ENCODE assay signal across 16 mouse cellular contexts in the genomic region with DNA sequence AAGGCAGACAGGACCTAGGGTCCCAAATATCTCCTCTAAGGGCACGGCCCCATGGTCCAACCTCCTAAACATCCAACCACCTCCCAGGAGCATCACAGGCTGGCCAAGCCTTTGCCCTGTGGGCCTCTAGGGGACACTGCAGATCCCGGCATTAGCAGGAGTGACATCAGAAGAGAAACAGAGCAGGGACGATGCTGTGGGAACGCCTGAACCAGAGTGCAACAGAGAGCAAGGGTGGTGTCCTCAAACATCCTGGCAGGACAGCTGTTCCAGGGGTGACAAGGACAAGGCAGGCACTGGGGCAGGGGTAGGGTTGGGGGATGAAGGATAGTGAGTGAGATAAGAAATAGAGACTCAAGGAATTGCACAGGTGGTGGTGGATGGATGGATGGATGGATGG. TPM values are rescaled to one million over a fixed set of nuclear protein-coding genes. Genes with fewer than 3 reads are reported as not detected.
"Had no signal": no experiment of that assay in that cellular context is flagged by ENCODE, and none has a peak within 500 bp of the region (broad histone marks: within the 10 kb centered on the region; RNA-seq: fewer than 3 reads in every experiment).

No protein-coding gene starts in this region.

- H3K27me3 ChIP-seq: neural tube, embryonic 15.5 days; stomach, embryonic 15.5 days had no signal

- H3K27ac ChIP-seq: neural tube, embryonic 15.5 days; stomach, embryonic 15.5 days; stomach, postnatal 0 days had no signal

- H3K9ac ChIP-seq: neural tube, embryonic 15.5 days; stomach, embryonic 15.5 days had no signal

- DNase-seq: retina, postnatal 1 day; right cerebral cortex, adult 18-20 months; right cerebral cortex, postnatal 14 days; right cerebral cortex, postnatal 25 days; right cerebral cortex, postnatal 4 days; spleen, adult 18-20 months; thymus, adult 18-20 months; thymus, adult 2 months; thymus, postnatal 14 days; thymus, postnatal 25 days; thymus, postnatal 36 days; thymus, postnatal 4 days had no signal

- H3K36me3 ChIP-seq: neural tube, embryonic 15.5 days; stomach, embryonic 15.5 days had no signal

- H3K4me3 ChIP-seq: neural tube, embryonic 15.5 days; stomach, embryonic 15.5 days had no signal

- H3K4me2 ChIP-seq: neural tube, embryonic 15.5 days; stomach, embryonic 15.5 days had no signal

- H3K9me3 ChIP-seq: neural tube, embryonic 15.5 days; stomach, embryonic 15.5 days had no signal

RNA-seq across cellular contexts. Expression of a gene that starts 4.0 kb away (rescaled TPM):
- total RNA-seq: neutrophil, adult 5-6 weeks had no signal
- polyA plus RNA-seq: neural tube, embryonic 15.5 days had no signal

RNA-seq across cellular contexts. Expression of a gene that starts 43.9 kb away (rescaled TPM):
- total RNA-seq: neutrophil, adult 5-6 weeks had no signal
